Mouse (Mus musculus) MEL (cell line): ENCODE measurements at regions not wholly inside any gene's neighbourhood (a gene's known extent, or its start where the extent isn't known, plus 50 kb on each side); places are given as distances from the start of the nearest gene placed in this dataset.

Source experiments
- DNase-seq: peaks from one replicate; pipeline ENCODE4 v3.0.0; 2011; ENCODE audit warnings: low read depth, low spot score
- H3K27ac ChIP-seq: 2 replicates; pipeline ENCODE4 v1.5.1; 2012; ENCODE audit warnings: low read depth, mild to moderate bottlenecking, control low read depth, low read length, moderate library complexity; ENCODE audit not compliant: control insufficient read depth
- H3K27me3 ChIP-seq, 2 experiments: fragments of 150-350 bp in 1 of 2; sonication (generic) in 1 of 2; 2 replicates each; pipeline ENCODE4 v1.6.1; 2012; ENCODE audit warnings: low read length in 2 of 2, mild to moderate bottlenecking in 2 of 2, improper control_type of control experiment in 1 of 2, moderate library complexity in 1 of 2; ENCODE audit not compliant: insufficient read depth in 2 of 2, control insufficient read depth in 1 of 2
- H3K36me3 ChIP-seq, 2 experiments: 2 replicates each; pipeline ENCODE4 v1.6.1; 2012 to 2014; ENCODE audit warnings: low read length in 2 of 2, improper control_type of control experiment in 1 of 2, inconsistent platforms in 1 of 2, mild to moderate bottlenecking in 1 of 2; ENCODE audit not compliant: insufficient read depth in 2 of 2, control insufficient read depth in 1 of 2
- H3K4me1 ChIP-seq, 2 experiments: fragments of 150-350 bp in 1 of 2; sonication (generic) in 1 of 2; 2 replicates each; pipeline ENCODE4 v1.6.1; 2012; ENCODE audit warnings: low read length in 2 of 2, improper control_type of control experiment in 1 of 2, mild to moderate bottlenecking in 1 of 2; ENCODE audit not compliant: insufficient read depth in 2 of 2, control insufficient read depth in 1 of 2
- H3K4me3 ChIP-seq, 2 experiments: fragments of 150-350 bp in 1 of 2; sonication (generic) in 1 of 2; 2 replicates each; pipeline ENCODE4 v1.5.1; 2012; ENCODE audit warnings: low read depth in 2 of 2, low read length in 2 of 2, mild to moderate bottlenecking in 2 of 2, moderate library complexity in 2 of 2, control low read depth in 1 of 2, improper control_type of control experiment in 1 of 2; ENCODE audit not compliant: control insufficient read depth in 1 of 2, insufficient read depth in 1 of 2
- H3K79me2 ChIP-seq: 2 replicates; pipeline ENCODE4 v1.6.1; 2012; ENCODE audit warnings: mild to moderate bottlenecking, low read length, moderate library complexity; ENCODE audit not compliant: control insufficient read depth, poor library complexity, insufficient read depth
- H3K9ac ChIP-seq: 2 replicates; pipeline ENCODE4 v1.6.1; 2012; ENCODE audit warnings: low read depth, mild to moderate bottlenecking, control low read depth, low read length, moderate library complexity; ENCODE audit not compliant: control insufficient read depth, poor library complexity, severe bottlenecking
- H3K9me3 ChIP-seq: fragments of 150-350 bp; sonication (generic); replicated peaks from 2 replicates; pipeline ENCODE4 v1.6.1; 2012; ENCODE audit warnings: mild to moderate bottlenecking, low read length, improper control_type of control experiment, moderate library complexity; ENCODE audit not compliant: insufficient read depth
- BHLHE40 ChIP-seq: IDR thresholded peaks from 2 replicates; pipeline ENCODE4 v1.6.1; 2012; ENCODE audit warnings: low read depth, mild to moderate bottlenecking, inconsistent platforms, low read length, improper control_type of control experiment, borderline replicate concordance
- CHD1 ChIP-seq: IDR thresholded peaks from 2 replicates; pipeline ENCODE4 v1.6.1; 2012; ENCODE audit warnings: low read depth, mild to moderate bottlenecking, inconsistent platforms, low read length, improper control_type of control experiment
- ELF1 ChIP-seq: IDR thresholded peaks from 2 replicates; pipeline ENCODE4 v1.6.1; 2014; ENCODE audit warnings: low read depth, mild to moderate bottlenecking, inconsistent platforms, low read length, improper control_type of control experiment, moderate library complexity
- EP300 ChIP-seq, 2 experiments: IDR thresholded peaks; 2 replicates each; pipeline ENCODE4 v1.6.1; 2011; ENCODE audit warnings: improper control_type of control experiment in 2 of 2, low read length in 2 of 2, low read depth in 1 of 2, mild to moderate bottlenecking in 1 of 2
- GABPA ChIP-seq: IDR thresholded peaks from 2 replicates; pipeline ENCODE4 v1.6.1; 2012; ENCODE audit warnings: low read depth, mild to moderate bottlenecking, inconsistent platforms, low read length, improper control_type of control experiment, moderate library complexity
- GATA1 ChIP-seq: IDR thresholded peaks from 2 replicates; pipeline ENCODE4 v1.6.1; 2011; ENCODE audit warnings: low read depth, low read length, improper control_type of control experiment
- MAX ChIP-seq: IDR thresholded peaks from 2 replicates; pipeline ENCODE4 v1.6.1; 2011; ENCODE audit warnings: low read length, improper control_type of control experiment
- MAZ ChIP-seq: IDR thresholded peaks from 2 replicates; pipeline ENCODE4 v1.6.1; 2012; ENCODE audit warnings: low read depth, mild to moderate bottlenecking, inconsistent platforms, low read length, improper control_type of control experiment
- MEF2A ChIP-seq: IDR thresholded peaks from 2 replicates; pipeline ENCODE4 v1.6.1; 2014; ENCODE audit warnings: low read depth, mild to moderate bottlenecking, inconsistent platforms, low read length, improper control_type of control experiment; ENCODE audit not compliant: poor library complexity, insufficient replicate concordance, severe bottlenecking; ENCODE audit errors: extremely low read depth
- MXI1 ChIP-seq: IDR thresholded peaks from 2 replicates; pipeline ENCODE4 v1.6.1; 2011; ENCODE audit warnings: mild to moderate bottlenecking, low read depth, low read length, improper control_type of control experiment
- NRF1 ChIP-seq: IDR thresholded peaks from 2 replicates; pipeline ENCODE4 v1.6.1; 2014; ENCODE audit warnings: low read depth, mild to moderate bottlenecking, inconsistent platforms, low read length, improper control_type of control experiment, moderate library complexity; ENCODE audit not compliant: poor library complexity, insufficient read depth, severe bottlenecking
- POLR2A ChIP-seq, 2 experiments: IDR thresholded peaks; 2 replicates each; pipeline ENCODE4 v1.6.1; 2011 to 2012; ENCODE audit warnings: low read length in 2 of 2, mild to moderate bottlenecking in 2 of 2, control low read depth in 1 of 2, improper control_type of control experiment in 1 of 2, low read depth in 1 of 2, moderate library complexity in 1 of 2; ENCODE audit not compliant: control insufficient read depth in 1 of 2, insufficient read depth in 1 of 2, poor library complexity in 1 of 2
- POLR2AphosphoS2 ChIP-seq: IDR thresholded peaks from 2 replicates; pipeline ENCODE4 v1.6.1; 2011; ENCODE audit warnings: low read length, improper control_type of control experiment
- RAD21 ChIP-seq: IDR thresholded peaks from 2 replicates; pipeline ENCODE4 v1.6.1; 2011; ENCODE audit warnings: mild to moderate bottlenecking, low read depth, low read length, improper control_type of control experiment
- RCOR1 ChIP-seq: IDR thresholded peaks from 2 replicates; pipeline ENCODE4 v1.6.1; 2012; ENCODE audit warnings: low read depth, mild to moderate bottlenecking, inconsistent platforms, low read length, improper control_type of control experiment
- TAL1 ChIP-seq: IDR thresholded peaks from 2 replicates; pipeline ENCODE4 v1.6.1; 2012; ENCODE audit warnings: mild to moderate bottlenecking, inconsistent platforms, low read length, moderate library complexity, mixed read lengths
- TBP ChIP-seq: IDR thresholded peaks from 2 replicates; pipeline ENCODE4 v1.8.0; 2011; ENCODE audit warnings: low read depth, low read length, improper control_type of control experiment
- USF2 ChIP-seq, 2 experiments: IDR thresholded peaks; 2 replicates each; pipeline ENCODE4 v1.6.1; 2011 to 2012; ENCODE audit warnings: improper control_type of control experiment in 2 of 2, low read length in 2 of 2, borderline replicate concordance in 1 of 2, inconsistent platforms in 1 of 2, low read depth in 1 of 2, mild to moderate bottlenecking in 1 of 2; ENCODE audit not compliant: insufficient read depth in 1 of 2
- ZKSCAN1 ChIP-seq: IDR thresholded peaks from 2 replicates; pipeline ENCODE4 v1.6.1; 2012; ENCODE audit warnings: low read depth, mild to moderate bottlenecking, inconsistent platforms, low read length, improper control_type of control experiment, moderate library complexity
- ZNF384 ChIP-seq: IDR thresholded peaks from 2 replicates; pipeline ENCODE4 v1.6.1; 2012; ENCODE audit warnings: low read depth, mild to moderate bottlenecking, inconsistent platforms, low read length, improper control_type of control experiment

GRCm38 (mm10) chr15:41948347-41949093, 1814.4 kb downstream of the 9330182O14Rik start (continued):
- TF ChIP-seq ELF1, result no peak
- no peak for TF ChIP-seq ZKSCAN1
- TF ChIP-seq BHLHE40, result no peak
- no peak for TF ChIP-seq GABPA
- peak; percentile 83 for TF ChIP-seq MAX
- no peak for TF ChIP-seq USF2 (IDR thresholded peaks at IDR 0.05; ENCODE audit: borderline replicate concordance in 1 of 2, insufficient read depth in 1 of 2, low read depth in 1 of 2, low read length in 2 of 2)
- no peak for TF ChIP-seq TBP
- TF ChIP-seq NRF1, result no peak
- peak; percentile 83 for TF ChIP-seq RAD21
- TF ChIP-seq RCOR1, result no peak
- peak; percentile 6; the same call in 1 of the 2 replicates for TF ChIP-seq MXI1
- TF ChIP-seq MEF2A, result no peak
- no peak for TF ChIP-seq CHD1

GRCm38 (mm10) chr15:41949094-41949461, 1814.9 kb downstream of the 9330182O14Rik start:
- no peak for TF ChIP-seq GATA1
- TF ChIP-seq BHLHE40, result no peak
- TF ChIP-seq EP300 (IDR thresholded peaks at IDR 0.05; ENCODE audit: low read depth in 1 of 2, low read length in 2 of 2), result no peak
- TF ChIP-seq MAZ, result no peak
- TF ChIP-seq TAL1, result no peak
- TF ChIP-seq POLR2A (IDR thresholded peaks at IDR 0.05; ENCODE audit: control insufficient read depth in 1 of 2, insufficient read depth in 1 of 2, low read depth in 1 of 2, low read length in 2 of 2, poor library complexity in 1 of 2), result no peak
- no peak for TF ChIP-seq ZNF384
- TF ChIP-seq POLR2AphosphoS2, result no peak
- TF ChIP-seq ELF1, result no peak
- no peak for DNase-seq
- Histone ChIP-seq H3K27ac (no peak overlapping the region), H3K79me2 (no peaks in the 10 kb centered on the region), H3K9me3 (no peaks in the 10 kb centered on the region), H3K4me3 (peak overlapping the region; percentile 44 to 57; a peak in 3 of 4 replicates), H3K27me3 (no peaks in the 10 kb centered on the region), H3K36me3 (no peaks in the 10 kb centered on the region), H3K4me1 (peaks cover 0 to 5% of the 10 kb centered on the region in 2 experiments; a peak in 2 of 4 replicates), H3K9ac (peak overlapping the region; percentile 39; the same call in 1 of the 2 replicates)
